Comparison of ENCODE assay signal across 10 mouse cellular contexts in genomic region chr11:84013105-84013504, GRCm38 (mm10). TPM values are rescaled to one million over a fixed set of nuclear protein-coding genes. Genes with fewer than 3 reads are reported as not detected.
DNase-seq lines count a peak whose midpoint lies in the region; ATAC-seq and TF ChIP-seq lines count a peak whose summit lies in the region.
"Had no signal": no experiment of that assay in that cellular context is flagged by ENCODE, and none has a peak within 500 bp of the region (broad histone marks: within the 10 kb centered on the region; RNA-seq: fewer than 3 reads in every experiment).

No protein-coding gene starts in this region.

- H3K36me3 ChIP-seq in embryonic facial prominence, embryonic 10.5 days (replicated peaks) = peaks cover 30% of the 10 kb centered on the region

- TF ChIP-seq CTCF in left cerebral cortex, adult 2 months (IDR thresholded peaks at IDR 0.05) = no peak

- no peaks in the 10 kb centered on the region for H3K9me3 ChIP-seq in embryonic facial prominence, embryonic 10.5 days
- H3K9me3 ChIP-seq: lung, embryonic 15.5 days had no signal

- no peaks in the 10 kb centered on the region; the same call in 1 of the 2 replicates for H3K27me3 ChIP-seq in embryonic facial prominence, embryonic 10.5 days (replicated peaks; ENCODE audit: low read depth, poor library complexity, severe bottlenecking)
- H3K27me3 ChIP-seq: lung, embryonic 15.5 days had no signal

- DNase-seq in frontal cortex, postnatal 25 days (ENCODE audit: low spot score in 2 of 2) = no peak
- DNase-seq in embryonic facial prominence, embryonic 10.5 days (ENCODE audit: low spot score) = peak; percentile 22
- peak; percentile 24 to 32 for DNase-seq in left cerebral cortex, adult 2 months (ENCODE audit: extremely low spot score in 1 of 2, low spot score in 2 of 2)
- peak; percentile 57 to 58 for DNase-seq in thymus, adult 18-20 months
- no peak for DNase-seq in urinary bladder, postnatal 25 days (ENCODE audit: low spot score)
- DNase-seq in testis, postnatal 14 days (ENCODE audit: low spot score) = no peak
- DNase-seq in T-cell, adult 2 months (ENCODE audit: low spot score) = no peak

- H3K4me1 ChIP-seq in embryonic facial prominence, embryonic 10.5 days = peaks cover 17% of the 10 kb centered on the region
- H3K4me1 ChIP-seq: lung, embryonic 15.5 days had no signal

- intact Hi-C loops in left cerebral cortex, adult 2 months (cut with DNase I) = loop anchor here (5.0 kb wide), 1 partner anchor 51 kb away; the partner anchor contains the start of gene Synrg

- WGBS in embryonic facial prominence, embryonic 10.5 days = 10% methylated on average over 7 of the region's 7 CpGs

- ATAC-seq in frontal cortex, adult (ENCODE audit: low TSS enrichment) = peak; percentile 62; the same call in 1 of the 2 replicates

- no peak overlapping the region for H3K27ac ChIP-seq in embryonic facial prominence, embryonic 10.5 days (replicated peaks)
- peak overlapping the region; percentile 53 for H3K27ac ChIP-seq in left cerebral cortex, adult 2 months
- H3K27ac ChIP-seq: kidney, postnatal 0 days; lung, embryonic 15.5 days had no signal

- no peak overlapping the region for H3K4me3 ChIP-seq in embryonic facial prominence, embryonic 10.5 days
- no peak overlapping the region for H3K4me3 ChIP-seq in left cerebral cortex, adult 2 months
- H3K4me3 ChIP-seq: lung, embryonic 15.5 days had no signal

RNA-seq across cellular contexts. Expression of gene Synrg, which starts 48.9 kb away (rescaled TPM):
- polyA plus RNA-seq in embryonic facial prominence, embryonic 10.5 days (2016; fragmentation: Nextera tagmentation; extraction: Ambion mirVana) = 7.5 and 7.8 TPM in 2 replicates
- total RNA-seq in left cerebral cortex, adult 2 months (2021) = 10 to 100 TPM; 61.2 to 61.3 TPM

RNA-seq across cellular contexts. Expression of gene Dusp14, which starts 56.0 kb away (rescaled TPM):
- 7.3 and 9.4 TPM in 2 replicates for polyA plus RNA-seq in embryonic facial prominence, embryonic 10.5 days (2016; fragmentation: Nextera tagmentation; extraction: Ambion mirVana)
- total RNA-seq in left cerebral cortex, adult 2 months (2021) = 10 to 100 TPM; 80.7 to 92.7 TPM

Comparison
In these comparisons a context has a peak if more than half of its experiments do, and no peak if none do; other contexts are left out.
1. DNase-seq: peak in embryonic facial prominence, embryonic 10.5 days (single experiment), left cerebral cortex, adult 2 months (2 of 2) and thymus, adult 18-20 months (2 of 2); none in frontal cortex, postnatal 25 days (0 of 2), urinary bladder, postnatal 25 days (single experiment), testis, postnatal 14 days (single experiment) and T-cell, adult 2 months (single experiment).